In the genomic region with DNA sequence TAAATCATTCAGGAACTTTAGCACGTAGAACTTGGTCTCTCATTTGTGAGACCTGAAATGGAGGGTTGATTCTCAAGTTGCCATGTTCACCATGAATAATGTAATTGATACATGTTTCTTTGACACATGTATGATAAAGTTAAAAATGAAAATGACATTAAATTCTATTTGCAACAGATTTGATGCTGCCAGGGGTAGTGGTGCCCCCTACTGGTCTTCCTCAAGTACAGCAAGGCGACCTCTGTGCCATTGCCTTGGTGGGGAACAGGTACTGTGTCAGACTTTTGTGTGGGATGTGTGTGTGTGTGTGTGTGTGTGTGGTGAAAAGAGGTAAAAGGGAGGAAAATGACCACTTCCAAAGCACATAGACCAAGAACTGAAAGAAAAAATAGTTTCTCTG, we compare ENCODE assay signal across 8 mouse cellular contexts. TPM values are rescaled to one million over a fixed set of nuclear protein-coding genes. Genes with fewer than 3 reads are reported as not detected.
A peak's percentile ranks its signal among the peaks of the same experiment; 100 is the strongest.
DNase-seq lines count a peak whose midpoint lies in the region.

No protein-coding gene starts in this region.

- 62% methylated on average over 2 of the region's 2 CpGs for WGBS in heart, embryonic 10.5 days
- WGBS in limb, embryonic 10.5 days = 59% methylated on average over 2 of the region's 2 CpGs

- H3K4me1 ChIP-seq in heart, embryonic 10.5 days = peaks cover 9% of the 10 kb centered on the region
- H3K4me1 ChIP-seq in limb, embryonic 10.5 days = peaks cover 7% of the 10 kb centered on the region

- H3K27ac ChIP-seq in heart, embryonic 10.5 days = no peak overlapping the region
- H3K27ac ChIP-seq in limb, embryonic 10.5 days = no peak overlapping the region

- no peaks in the 10 kb centered on the region for H3K27me3 ChIP-seq in heart, embryonic 10.5 days (ENCODE audit: insufficient read depth, poor library complexity, severe bottlenecking)
- H3K27me3 ChIP-seq in limb, embryonic 10.5 days (ENCODE audit: low read depth, poor library complexity, severe bottlenecking) = no peaks in the 10 kb centered on the region

- no peak overlapping the region for H3K4me3 ChIP-seq in heart, embryonic 10.5 days
- no peak overlapping the region for H3K4me3 ChIP-seq in limb, embryonic 10.5 days

- H3K9me3 ChIP-seq in heart, embryonic 10.5 days = no peaks in the 10 kb centered on the region
- no peaks in the 10 kb centered on the region for H3K9me3 ChIP-seq in limb, embryonic 10.5 days (replicated peaks)

- H3K36me3 ChIP-seq in heart, embryonic 10.5 days = peaks cover 18% of the 10 kb centered on the region
- peaks cover 33% of the 10 kb centered on the region for H3K36me3 ChIP-seq in limb, embryonic 10.5 days

- DNase-seq in heart, adult 11 months = peak; percentile 81
- no peak for DNase-seq in heart, embryonic 10.5 days (ENCODE audit: low spot score)
- DNase-seq in ovary, postnatal 14 days (ENCODE audit: low spot score) = peak; percentile 37
- no peak for DNase-seq in ovary, postnatal 10 days (ENCODE audit: low spot score)
- DNase-seq in c-Kit-negative CD71-positive TER-119-positive erythroid progenitor cells, embryonic 14.5 days (ENCODE audit: low read depth, low spot score) = peak; percentile 54
- peak; percentile 53 for DNase-seq in limb, embryonic 10.5 days (ENCODE audit: low spot score)
- DNase-seq in spleen, adult 18-20 months = peak; percentile 30 to 52
- DNase-seq in left cerebral cortex, adult 11 months (ENCODE audit: low spot score) = no peak

RNA-seq across cellular contexts. Expression of gene Eif2d, which starts 2.5 kb away (rescaled TPM):
- polyA plus RNA-seq in heart, embryonic 10.5 days (2016; fragmentation: Nextera tagmentation; extraction: Ambion mirVana) = 54.8 and 62.9 TPM in 2 replicates
- polyA plus RNA-seq in limb, embryonic 10.5 days (2016; fragmentation: Nextera tagmentation; extraction: Ambion mirVana) = 73.5 and 76.7 TPM in 2 replicates

RNA-seq across cellular contexts. Expression of gene Dyrk3, which starts 17.3 kb away (rescaled TPM):
- polyA plus RNA-seq in heart, embryonic 10.5 days (2016; fragmentation: Nextera tagmentation; extraction: Ambion mirVana) = 3.1 and 3.9 TPM in 2 replicates
- polyA plus RNA-seq in limb, embryonic 10.5 days (2016; fragmentation: Nextera tagmentation; extraction: Ambion mirVana) = 5.5 and 5.8 TPM in 2 replicates

RNA-seq across cellular contexts. Expression of gene Mapkapk2, which starts 57.8 kb away (rescaled TPM):
- 59.2 and 60.3 TPM in 2 replicates for polyA plus RNA-seq in heart, embryonic 10.5 days (2016; fragmentation: Nextera tagmentation; extraction: Ambion mirVana)
- polyA plus RNA-seq in limb, embryonic 10.5 days (2016; fragmentation: Nextera tagmentation; extraction: Ambion mirVana) = 46.8 and 47.9 TPM in 2 replicates

Comparison
In these comparisons a context has a peak if more than half of its experiments do, and no peak if none do; other contexts are left out.
1. DNase-seq: peak in heart, adult 11 months (single experiment), ovary, postnatal 14 days (single experiment), c-Kit-negative CD71-positive TER-119-positive erythroid progenitor cells, embryonic 14.5 days (single experiment), limb, embryonic 10.5 days (single experiment) and spleen, adult 18-20 months (2 of 2); none in heart, embryonic 10.5 days (single experiment), ovary, postnatal 10 days (single experiment) and left cerebral cortex, adult 11 months (single experiment).